Mouse (Mus musculus): ENCODE results near the gene Fcna.
A peak's percentile ranks its signal among the peaks of the same experiment; 100 is the strongest.

The Fcna gene

DNA sequence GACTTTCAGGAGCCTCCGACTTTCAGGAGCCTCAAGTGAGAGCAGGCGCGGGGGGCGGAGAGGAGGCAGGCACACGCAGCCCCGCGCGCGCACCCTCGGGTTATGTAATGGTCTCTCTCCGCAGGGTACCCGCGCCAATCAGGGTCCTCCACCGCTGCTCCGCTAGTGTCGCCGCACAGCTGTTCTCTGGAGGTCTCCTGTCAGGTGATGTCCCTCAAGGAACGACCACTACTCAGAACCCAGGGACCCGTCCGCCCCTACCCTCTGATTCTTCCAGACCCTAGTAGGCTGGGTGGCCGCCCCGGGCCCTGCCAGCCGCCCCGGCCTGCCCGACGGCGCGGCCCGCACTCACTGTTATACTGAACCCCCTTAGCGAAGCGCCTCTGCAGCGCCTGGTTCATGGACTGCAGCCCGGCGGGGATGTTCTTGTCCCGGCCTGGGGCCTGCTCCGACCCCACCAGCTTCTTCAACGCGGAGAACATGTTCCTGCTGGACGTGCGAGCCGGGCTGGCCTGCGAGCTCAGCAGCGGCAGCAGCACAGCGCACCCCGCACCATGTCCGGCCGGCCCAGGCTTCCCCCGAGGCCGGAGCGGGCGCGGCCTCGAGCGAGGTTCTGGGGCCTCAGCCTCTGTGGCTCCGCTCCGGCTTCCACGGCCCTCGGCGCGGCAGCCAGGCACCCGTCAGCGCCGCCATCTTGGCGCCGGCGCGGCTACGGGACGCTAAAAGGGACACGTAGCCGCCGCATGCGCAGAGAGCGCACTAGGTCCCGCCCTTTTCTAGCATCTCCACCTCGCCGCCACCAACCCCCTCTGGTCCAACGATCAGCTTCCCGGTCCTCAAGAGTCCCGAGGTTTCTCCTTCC lies 19.8 kb downstream of the Fcna start, which contains the start of gene Rabl6:
Rabl6 (minus strand) TSS at position 761 of the 862 bp plus-strand sequence.
- DNase-seq, result peak; percentile 94

DNA sequence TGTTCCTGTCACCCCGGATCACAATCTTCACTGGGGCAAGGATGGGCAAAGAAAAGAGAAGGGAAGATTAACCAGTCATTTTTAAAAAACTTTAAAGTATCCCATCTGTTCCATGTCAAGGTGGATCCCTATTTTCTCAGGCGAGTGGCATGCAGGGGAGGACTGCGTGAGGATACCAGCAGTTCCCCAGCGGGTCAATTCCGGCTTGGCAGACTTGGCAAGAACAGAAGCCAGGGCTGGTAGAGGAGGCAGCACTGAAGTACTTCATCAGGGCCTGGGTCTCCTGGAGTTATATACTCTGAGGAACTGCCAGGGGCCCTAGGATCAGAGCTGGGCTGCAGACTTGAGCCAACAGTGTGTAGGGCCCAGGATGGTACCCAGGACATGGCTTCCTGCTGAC lies 25.3 kb downstream of the Fcna start:
- no peak for DNase-seq

DNA sequence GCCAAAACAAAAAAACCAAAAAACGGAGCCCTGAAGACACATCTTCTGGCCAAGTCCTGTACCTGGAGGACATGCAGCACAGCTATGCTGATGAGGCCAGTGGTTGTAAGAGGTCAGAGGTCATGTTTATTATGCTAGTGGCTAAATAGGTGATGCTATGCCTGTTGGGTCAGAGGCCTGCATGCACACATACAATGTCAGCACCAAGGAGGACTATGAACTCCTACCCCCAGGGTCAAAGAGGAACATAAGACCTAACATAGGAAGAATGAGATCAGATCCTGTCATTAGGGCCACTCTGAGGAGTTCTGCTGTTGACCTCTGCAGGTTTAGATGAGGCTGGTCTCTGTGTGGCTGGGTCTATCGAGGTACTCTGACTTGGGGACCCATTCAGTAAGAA lies 27.8 kb downstream of the Fcna start:
- no peak for DNase-seq

DNA sequence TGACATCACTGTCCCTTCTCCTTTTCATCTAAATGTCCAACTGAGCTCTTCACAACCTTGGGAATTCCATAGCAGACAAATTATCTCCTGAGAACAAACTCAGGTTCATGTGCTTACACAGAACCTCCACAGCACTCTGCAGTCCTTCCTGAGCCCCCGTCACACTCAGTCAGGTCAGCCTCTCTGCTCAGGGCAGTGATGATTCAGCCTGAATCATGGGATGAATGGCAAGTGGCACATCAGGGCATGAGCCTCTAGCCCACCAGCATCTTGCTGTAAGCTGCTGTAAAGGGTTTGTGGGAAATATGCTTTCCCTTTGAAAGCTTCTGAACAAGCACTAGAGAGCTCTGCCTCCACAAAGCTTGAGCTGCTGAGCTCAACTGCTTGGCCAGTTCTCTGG lies 29.1 kb downstream of the Fcna start:
- no peak for DNase-seq

DNA sequence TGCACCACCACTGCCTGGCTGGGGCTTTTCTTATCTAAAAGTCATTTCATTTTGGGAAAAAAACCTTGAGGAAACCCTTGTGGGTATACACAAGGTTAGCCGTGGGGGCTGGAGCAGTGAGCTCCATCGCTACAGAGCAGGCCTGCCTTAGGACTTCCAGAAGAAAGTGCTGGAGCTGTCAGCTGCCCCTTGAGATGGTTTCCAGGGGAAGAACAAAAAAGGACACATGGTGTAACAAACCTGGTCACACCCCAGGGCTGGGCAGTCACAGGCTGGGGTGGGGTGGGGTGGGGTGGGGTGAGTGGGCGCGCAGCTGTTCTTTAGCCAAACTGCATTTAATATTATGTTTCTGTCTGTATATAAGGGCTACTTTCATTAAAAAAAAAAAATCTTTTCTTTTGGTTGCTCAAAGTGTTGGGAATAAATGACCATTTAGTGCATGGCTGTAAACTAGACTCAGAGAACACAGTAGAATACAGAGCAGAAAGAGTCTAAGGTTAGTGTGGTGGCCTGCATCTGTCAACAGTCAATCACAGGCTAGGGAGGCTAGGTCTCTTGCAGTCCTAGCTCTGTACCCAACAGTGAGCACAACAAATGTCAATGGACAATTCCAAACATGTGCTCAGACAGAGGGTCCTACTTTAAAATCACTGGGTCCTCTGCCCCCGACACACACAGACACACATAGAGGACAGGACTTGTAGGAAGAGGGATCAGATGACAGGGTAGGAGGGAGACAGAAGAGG lies 30.9 kb downstream of the Fcna start:
- DNase-seq, result no peak

DNA sequence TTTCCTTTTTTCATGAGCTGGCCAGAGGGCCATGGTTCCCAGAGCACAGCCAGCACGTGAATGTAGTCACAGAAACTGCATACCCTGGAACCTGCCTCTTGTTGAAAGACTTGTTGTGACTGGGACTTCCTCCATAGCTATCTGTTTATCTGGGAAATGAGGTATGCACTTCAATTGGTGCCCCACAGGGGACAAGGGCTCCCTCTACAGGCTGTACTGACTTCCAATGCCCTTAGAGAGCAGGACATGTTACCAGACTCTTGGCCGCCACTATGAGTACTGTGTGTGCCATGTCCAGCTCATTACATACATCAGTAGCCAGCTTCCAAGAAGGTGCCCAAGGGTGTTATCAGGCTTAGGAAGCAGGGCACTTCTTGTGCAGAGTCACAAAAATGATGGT lies 36.0 kb downstream of the Fcna start:
- DNase-seq, result no peak

DNA sequence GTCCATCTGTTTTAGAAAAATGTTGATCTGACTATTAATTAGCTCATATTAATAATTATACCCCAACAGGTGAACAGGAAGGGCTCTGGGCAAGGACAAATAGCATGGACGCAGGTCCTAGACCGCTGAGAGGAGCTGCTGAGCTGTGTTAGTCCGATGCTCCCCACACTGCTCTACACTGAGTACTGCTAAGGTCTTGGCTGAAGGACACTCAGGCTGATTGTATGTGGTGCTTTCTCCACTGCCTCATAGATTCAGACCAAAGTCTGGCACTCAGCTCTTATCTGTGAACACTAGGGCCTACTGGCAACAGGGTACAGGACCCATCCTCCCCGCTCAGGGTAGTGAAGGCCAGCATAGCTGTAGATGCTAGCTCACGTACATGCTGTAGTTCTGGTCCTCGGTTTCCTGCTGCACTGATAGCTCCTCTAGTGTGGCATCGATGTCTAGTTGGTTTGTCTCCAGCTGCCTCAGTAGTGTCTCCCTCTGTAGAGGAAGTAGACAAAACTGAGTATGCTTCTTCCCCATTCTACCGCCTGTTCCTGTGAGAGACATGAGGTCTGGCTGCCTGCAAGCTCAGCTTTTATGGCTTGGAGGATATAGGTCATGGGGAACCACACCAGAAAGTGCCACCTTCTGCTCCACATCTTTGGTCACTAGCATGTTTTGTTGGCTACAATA lies 39.5 kb downstream of the Fcna start:
- no peak for DNase-seq

DNA sequence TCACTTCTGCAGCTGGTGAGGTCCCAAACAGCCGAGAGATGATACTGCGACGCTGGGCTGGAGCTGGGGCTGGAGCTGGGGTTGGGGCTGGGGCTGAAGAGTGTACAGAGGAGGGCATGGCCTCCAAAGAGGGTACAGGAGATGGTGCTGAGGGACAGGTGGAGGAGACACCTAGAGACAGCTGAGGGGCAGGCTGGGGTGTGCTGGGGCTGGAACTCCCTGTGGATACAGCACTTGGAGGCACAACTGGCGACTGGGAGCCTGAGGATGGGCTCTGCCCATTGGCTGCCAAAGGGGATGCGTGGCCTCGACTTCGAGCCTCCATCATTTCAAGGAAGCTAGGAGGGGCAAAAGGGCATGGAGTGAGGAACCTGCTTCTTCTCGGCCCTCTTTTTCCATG lies 40.5 kb downstream of the Fcna start:
- no peak for DNase-seq

DNA sequence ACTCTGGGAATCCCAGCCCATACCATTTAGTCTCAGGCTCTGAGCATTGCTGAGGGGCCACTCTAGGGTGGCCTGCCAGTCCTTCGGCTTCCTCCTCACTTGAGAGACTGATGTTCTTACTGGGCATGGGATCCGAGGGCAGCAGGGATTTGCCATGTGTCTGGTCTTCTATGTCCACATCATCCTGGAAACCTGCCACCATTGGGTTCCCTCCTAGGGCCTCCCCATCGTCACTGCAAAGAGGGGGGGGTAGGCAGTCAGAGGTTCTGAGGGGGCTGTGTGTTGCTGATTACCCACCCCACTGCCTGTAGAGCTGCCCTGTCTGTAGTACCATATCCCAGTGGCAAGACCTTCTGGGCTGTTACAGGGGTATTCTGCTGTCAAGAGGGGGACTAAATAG lies 42.2 kb downstream of the Fcna start:
- no peak for DNase-seq

DNA sequence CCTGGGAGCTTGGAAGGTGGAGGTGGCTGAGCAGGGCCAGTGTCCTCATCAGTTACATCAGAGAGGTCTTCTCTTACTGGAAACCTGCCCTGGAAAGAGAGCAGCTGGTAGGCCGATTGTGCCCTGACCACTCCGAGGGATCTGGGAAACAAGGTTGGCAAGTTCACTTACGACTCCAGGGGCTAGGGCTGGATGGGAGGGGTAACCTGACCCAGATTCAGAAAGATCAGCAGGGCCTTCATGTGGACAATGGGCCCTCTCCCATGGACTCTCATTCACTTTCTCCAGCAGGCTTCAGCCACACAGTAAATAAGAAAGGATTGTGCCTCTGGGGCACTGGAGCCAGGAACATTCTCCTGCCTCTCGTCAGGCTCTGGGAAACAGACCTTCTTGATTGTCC lies 43.0 kb downstream of the Fcna start:
- no peak for DNase-seq

DNA sequence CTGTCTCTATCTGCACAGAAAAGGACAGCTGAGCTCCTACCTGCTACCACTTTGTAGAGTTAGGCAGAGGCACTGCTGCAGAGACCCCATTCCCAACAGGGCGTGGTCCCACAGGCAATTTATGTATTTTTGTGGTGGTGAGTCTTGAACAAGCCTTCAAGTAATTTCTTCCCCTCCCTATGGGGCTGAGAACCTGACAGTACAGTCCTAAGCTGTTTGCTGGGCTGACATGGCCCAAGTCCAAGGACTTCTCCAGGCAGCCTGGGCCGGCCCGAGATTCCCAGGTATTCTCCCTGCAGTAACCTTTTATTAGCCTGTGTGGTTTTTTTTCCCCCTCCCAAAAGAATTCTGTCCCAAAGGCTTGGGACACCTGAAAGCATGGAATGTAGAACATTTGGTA lies 43.7 kb downstream of the Fcna start:
- no peak for DNase-seq

DNA sequence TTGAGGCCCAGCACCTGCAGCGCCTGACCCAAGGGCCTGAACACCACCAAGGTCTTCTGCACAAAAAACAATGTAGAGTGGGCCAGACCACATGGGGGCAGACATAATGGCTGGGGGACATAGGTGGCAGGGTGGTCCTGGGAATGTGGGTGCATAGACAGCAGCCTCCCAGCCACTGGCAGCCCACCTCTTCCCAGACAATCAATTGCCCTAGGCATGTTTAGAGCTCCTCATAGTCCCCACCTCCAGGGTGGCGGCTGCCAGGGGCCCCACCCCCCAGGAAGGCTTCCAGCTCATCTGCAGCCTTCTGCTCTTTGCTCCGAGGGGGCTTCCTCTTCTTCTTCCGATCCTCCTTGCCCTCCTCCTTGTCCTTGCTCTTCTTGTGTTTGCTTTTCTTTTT lies 44.3 kb downstream of the Fcna start:
- DNase-seq, result no peak

DNA sequence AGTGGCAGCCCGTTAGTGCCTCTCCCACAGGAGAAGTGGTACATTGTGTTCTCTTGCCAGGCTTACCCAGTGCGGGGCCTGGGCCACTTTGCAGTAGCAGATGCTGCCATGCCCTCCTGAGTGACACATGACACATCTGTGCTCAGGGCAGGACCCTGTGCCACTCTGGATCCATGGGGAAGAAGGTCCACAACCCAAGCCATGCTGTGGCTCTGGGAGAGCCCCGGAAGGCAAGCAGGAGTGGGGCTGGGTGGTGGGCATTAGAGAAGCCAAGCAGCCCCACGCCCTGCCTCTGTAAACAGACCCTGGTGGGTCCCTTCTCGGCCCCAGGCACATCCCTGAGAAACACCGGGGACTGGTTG lies 44.7 kb downstream of the Fcna start:
- DNase-seq, result no peak

DNA sequence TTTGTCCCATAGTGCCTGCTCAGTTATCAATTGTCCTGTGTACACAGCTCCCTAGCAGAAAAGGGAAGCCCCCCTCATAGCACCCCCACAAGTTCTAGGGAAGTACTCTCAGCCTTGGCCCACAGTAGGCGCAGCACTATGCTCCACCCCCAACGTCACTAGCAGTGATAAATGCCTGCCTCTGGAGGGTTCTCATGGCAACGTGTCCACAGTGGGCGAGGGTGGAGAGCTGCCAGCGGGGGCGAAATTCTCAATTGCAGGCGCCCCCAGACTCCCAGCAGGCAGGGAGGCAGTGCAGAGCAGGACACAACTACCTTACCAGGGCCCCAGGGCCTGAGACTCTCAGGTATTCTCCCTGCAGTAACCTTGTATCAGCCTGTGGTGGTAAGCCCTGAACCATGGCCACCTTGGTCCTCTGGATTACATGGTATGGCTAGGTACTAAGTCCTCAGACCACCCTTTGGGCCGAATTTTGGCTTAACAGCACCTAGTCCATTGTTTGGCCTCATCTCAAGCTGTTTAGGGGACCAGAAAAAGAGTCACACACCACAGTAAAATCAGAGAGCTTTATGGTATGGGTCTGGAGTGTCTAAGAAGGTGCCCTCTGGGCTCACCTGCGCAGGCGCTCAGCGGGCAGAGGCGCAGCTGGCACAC lies 45.2 kb downstream of the Fcna start:
- peak; percentile 60 for DNase-seq

DNA sequence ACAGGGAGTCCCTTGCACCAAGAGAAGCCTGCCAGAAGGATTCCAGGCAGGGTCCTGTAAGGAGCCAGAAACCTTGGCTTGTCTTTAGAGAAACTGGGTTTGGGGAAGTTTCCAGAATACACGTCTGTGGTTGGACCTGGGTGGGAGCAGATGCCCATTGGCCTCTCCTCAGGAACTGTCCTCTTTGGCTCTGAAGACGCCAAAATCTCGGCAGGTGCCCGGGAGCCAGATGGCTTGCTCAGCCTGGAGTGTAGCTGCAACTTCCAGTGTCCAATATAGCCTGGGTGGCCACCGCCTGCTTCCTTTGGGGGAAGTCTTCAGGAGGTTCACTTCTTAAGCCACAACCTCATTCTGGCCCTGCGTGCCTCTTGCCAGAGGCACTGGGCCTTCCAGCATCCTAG lies 45.9 kb downstream of the Fcna start:
- DNase-seq, result no peak

DNA sequence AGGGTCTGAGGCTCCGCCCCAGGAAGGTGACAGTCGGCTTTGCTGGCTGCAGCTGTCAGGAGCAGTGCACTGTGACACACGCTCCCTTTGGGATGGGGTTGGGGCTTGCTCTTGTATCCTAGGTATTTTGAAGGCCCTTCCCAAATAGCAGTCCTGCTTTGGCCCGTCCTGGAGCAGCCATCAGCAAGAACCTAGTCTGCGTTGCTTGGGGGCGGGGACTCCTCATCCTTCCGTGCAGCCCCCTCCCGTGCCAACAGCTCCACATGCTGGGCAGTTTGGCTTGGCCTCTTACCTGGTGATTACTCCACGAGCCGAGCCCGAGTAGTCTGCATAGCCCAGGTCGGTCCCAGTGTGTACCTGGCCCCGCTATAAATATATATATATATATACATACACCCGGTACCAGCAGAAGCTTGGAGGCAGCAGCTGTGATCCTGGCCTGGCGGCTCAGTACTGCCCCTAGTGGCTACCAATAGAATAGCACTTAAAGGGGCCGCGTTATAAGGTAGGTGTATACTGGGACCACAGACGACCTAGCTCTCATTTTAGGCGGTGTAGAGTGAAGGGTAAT lies 46.5 kb downstream of the Fcna start, which contains the start of gene Ajm1:
Ajm1 (minus strand) TSS at position 464 of the 571 bp plus-strand sequence.
- DNase-seq, result peak; percentile 68

DNA sequence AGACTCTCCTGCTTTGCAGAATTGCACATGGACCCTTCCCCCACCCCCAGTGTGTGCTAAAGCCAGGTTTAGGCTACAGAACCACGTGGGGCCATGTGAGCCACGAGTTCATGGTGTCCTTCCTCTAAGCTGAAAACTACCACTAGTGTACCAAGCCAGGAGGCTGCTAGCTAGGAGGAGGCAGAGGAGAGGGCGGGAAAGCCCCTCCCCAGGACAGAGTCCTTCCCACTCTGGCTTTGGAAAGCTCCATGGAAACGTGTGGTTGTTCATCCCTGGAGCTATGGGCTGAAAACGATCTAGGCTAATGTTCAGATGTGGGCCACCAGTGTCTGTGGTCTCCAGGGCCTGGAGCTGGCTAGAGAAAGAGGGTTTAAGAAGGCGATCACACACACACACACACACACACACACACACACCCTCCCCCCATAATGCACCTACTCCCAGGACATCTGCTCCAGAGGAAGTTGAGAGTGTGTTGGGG lies 47.2 kb downstream of the Fcna start:
- no peak for DNase-seq

DNA sequence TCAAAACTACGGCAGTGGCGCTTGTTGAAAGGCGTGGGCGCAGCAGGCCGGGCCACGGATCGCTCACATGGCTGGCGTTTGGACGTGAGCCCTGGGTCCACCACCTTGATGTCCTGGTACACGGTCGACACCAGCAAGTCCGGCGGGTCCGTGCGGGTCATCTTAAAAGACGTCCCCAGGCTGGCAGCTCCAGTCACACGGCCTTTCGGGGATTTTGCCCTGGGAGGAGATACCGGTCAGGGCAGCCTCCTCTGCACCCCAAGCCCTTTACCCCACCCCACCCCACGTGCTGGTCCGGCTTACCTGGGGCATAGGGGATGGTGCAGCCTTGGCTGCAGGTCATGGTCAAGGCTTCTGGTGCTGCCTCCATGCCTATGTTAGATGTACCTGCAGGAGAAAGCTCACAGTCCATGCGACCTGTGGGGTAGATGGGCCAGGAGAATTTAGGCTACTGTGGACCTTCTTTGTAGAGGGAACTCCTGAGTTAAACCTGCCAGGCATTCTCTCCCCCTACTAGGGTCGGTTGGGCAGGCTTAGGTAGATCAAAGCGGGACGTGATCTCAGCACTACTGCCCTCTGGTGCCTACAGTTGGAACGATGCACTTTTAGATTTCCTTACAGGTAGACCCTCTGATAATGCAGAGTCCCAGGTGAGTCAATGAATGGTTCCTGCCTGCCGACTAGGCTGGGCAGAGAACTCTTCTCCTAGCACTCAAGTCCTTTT lies 47.9 kb downstream of the Fcna start:
- DNase-seq, result peak; percentile 66

DNA sequence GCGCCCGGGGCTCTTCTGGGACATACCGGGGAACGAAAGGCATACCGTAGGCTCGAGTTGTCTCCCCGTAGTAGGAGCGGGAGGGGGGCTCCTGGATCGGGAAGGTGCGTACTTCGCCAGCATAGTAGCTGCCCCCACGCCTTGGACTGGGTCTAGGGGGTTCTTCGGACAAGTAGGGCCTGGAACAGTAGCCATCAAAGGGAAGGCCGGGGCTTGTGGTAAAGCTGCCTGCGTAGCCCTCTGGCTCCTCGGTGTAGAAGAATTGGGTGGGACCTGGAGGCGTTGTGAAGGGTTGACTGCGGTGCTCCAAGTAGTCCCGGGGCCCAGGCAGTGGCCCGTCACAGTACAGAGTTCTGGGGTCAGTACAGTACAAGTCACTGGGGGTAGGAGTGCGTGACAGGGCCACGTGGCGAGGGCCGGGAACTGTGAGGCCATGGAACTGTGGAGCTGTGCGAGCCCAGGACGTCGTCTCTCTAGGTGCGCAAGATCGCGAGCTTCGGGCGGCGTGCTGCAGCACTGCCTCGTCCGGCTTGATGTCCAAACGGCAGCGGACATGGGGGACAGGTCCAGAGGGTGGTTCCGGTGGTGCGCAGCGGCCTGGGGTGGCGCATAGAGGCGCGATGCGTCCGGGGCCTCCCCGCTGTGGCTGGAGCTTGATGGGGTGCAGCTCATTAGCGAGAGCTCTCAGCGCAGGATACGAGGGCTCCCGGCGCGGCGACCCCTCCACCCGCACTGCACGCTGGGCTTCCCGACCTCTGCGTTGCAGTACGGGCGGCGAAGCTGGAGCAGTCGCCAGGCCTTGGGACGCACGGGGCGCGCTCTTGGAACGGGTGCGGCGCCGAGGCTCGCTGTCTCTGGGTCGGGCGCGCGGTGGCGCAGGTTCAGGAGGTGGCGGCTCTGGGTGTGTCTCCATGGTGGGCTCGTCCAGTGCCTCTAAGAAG lies 48.8 kb downstream of the Fcna start:
- DNase-seq, result peak; percentile 34

DNA sequence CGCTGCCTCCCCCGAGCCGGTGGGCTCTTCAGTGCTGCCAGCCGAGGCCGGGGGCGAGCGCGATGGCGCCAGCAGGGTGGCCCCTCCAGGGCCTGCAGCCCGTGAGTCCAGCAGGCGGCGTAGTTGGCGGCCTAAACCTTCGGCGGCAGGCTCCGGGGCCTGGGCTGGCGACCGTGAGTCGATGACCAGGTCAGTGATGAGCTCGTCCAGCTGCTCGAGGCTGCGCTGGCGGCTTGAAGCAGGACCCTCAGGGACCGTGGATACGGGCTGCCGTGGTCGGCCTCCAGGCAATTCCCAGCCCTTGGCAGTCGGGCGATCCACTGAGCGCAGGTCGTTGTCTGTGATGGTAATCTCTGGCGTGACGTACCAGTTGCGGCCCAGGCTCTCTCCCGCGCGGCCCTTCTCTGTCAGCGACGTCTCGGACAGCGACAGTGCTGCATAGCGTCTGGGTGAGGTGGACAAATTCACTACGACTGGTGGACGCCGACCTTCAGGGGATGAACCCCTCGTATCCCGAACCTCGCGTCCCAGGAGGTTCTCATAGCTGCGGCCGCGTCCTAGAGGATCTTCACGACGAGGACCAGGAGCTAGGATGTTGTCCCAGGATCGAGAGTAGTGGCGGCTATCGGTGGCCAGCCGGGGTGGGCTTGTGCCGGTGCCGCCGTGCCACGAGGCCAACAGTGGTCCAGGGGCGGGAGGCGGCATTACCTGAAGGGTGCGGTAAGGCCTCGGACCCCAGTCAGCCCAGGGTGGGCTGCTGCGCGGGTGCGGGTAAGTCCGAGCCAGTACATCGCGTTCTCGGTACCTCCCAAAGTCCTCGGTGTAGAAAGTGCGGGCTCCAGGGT lies 49.7 kb downstream of the Fcna start:
- peak; percentile 57 for DNase-seq

Measured in kidney, postnatal 10 days (tissue).